Mouse (Mus musculus) spleen, embryonic (tissue): ENCODE data around the gene Tbx15.

ENCODE experiments used
- CTCF ChIA-PET: fragments of 350-600 bp; sonication (Branson Sonifier 250); formaldehyde crosslinking; loops from one replicate; lab custom pipeline; 2022; lab: Charles Lee

Gene Tbx15

DNA sequence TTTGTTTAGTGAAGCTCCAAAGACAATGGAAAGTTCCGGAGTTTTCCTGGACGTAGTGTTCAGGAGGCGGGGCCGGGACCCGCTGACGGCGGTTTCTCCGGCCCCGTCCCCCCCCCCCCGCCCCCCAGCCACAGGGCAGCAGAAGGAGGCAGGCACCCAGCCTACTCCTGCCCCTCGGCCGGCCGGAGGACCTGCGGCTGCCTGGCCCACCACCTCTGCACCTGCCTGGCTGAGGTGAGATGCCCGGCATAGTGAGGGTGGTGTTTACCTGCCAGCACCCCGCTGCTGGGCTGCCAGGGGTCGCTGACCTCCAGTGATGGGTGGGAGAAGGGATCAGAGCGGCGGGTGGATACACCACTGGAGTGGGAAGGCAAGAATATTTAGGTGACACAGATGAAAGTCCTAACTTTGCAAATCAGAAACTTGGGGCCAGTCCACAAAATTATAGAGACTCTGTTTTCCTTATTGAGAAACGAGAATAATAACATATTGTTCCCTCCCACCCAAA lies at the start of gene Tbx15:
Gene Tbx15 (plus strand): TSS at position 169 of the 508 bp plus-strand sequence.
- CTCF ChIA-PET = no interaction called here

GRCm38 (mm10) chr3:99193576-99193975 lies 46.6 kb upstream of the Tbx15 start:
- CTCF ChIA-PET = no interaction called here

DNA sequence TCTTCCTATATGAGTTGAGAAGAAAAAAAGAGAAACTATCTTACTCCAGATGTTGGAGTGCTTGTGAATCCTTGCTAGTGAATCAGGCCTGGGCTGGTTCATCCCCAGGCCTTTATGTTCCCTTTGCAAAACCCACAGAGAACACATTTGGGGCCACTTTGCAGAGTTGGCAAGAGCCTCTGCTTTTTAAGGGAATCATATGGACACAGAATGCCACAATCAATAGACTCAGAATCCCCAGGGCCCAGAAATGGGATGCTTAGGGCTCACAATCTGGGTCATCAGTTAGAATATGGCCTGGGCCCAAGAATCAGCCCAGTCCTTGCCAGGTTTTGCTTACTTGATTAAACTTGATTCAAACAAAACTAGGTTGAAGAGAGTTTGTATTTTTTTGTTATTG lies 36.9 kb upstream of the Tbx15 start:
- CTCF ChIA-PET = no interaction called here

- CTCF ChIA-PET = no interaction called here
Measured at GRCm38 (mm10) chr3:99208416-99208815, 31.8 kb upstream of the Tbx15 start.

GRCm38 (mm10) chr3:99211105-99211698 lies 29.0 kb upstream of the Tbx15 start:
- CTCF ChIA-PET = no interaction called here

DNA sequence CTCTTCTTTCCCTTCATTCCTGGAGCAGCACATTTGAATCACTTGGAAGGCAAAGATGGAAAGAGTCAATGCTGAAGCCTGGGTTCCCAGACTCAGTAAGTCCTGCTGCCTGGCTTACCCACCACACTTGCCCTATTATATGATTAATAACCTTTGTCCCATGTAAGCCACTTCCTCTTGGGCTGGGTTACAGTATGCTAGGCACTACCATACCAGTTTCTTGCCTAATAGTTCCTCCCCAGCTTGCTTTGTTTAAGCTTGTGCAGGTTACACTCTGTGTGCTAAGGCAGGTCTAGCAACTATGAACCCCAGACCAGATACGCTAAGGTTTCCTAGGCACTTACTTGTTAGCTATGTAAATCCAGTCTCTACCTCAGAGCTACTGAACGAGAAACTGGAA lies 12.4 kb upstream of the Tbx15 start:
- CTCF ChIA-PET = no interaction called here

GRCm38 (mm10) chr3:99233393-99234318 lies 6.5 kb upstream of the Tbx15 start:
- CTCF ChIA-PET = no interaction called here

GRCm38 (mm10) chr3:99234319-99234869 lies 5.8 kb upstream of the Tbx15 start:
- CTCF ChIA-PET = no interaction called here

DNA sequence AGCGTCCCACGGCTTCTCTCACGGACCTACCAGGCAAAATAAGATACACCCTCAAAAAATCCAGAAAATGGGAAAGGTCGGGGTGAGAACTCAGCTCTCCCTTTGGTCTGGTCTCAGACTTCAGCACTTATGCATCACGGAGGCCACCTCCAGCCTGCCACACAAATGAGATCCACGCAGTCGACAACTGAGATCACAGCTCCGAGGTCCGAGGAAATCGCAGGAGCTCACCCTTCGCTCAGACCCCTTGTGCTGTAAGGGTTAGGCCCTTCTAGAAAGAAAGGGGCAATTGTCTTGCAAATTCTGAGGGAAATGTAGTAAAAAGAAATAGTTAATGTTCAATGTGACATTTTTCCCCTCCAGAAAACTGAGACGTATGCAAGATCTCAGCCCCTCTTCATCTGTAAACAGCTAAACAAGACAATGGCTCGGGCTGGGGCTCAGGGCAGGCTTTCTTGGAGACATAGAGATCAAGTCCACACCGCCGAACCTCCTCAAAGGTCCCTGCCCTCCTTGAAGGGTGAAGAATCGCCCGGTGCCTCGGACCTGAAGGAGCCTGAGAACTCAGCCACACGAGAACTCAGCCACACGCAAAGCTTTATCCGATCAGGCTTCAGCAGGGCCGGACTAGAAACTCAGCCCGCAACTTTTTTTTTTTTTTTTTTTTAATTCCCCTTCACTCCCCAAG lies 4.9 kb upstream of the Tbx15 start:
- CTCF ChIA-PET = no interaction called here

- CTCF ChIA-PET = no interaction called here
Measured at GRCm38 (mm10) chr3:99235804-99236755, 4.1 kb upstream of the Tbx15 start.

DNA sequence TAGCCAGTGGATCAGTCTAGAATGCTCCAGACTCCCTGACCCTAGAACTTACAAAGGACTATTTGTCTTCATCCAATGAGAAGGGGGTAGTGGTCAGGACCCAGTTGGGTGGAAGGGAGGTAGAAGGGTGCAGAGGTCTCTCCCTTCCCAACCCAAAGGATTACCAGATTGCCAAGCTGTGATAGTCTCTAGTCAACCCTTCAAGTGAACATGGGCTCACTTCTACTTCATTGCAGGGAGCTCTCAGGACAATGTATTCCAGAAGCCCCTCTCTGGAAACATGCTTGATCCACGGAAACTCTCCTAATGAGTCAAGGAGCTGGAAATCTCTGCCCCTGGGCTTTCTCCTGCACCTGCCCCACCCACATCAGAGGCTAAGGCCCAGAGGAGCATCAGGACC lies 1.5 kb upstream of the Tbx15 start:
- CTCF ChIA-PET = interaction anchor here (0.6 kb wide), 1 partner anchor 21 kb away, joined by 4 read pairs; no protein-coding TSS in a partner anchor

GRCm38 (mm10) chr3:99239301-99240045 lies 708 bp upstream of the Tbx15 start:
- CTCF ChIA-PET = interaction anchor here (0.6 kb wide), 1 partner anchor 22 kb away, joined by 4 read pairs; no protein-coding TSS in a partner anchor

GRCm38 (mm10) chr3:99240811-99241738 lies 894 bp downstream of the Tbx15 start:
- CTCF ChIA-PET = interaction anchor here (0.6 kb wide), 1 partner anchor 51 kb away, joined by 13 read pairs; no protein-coding TSS in a partner anchor

DNA sequence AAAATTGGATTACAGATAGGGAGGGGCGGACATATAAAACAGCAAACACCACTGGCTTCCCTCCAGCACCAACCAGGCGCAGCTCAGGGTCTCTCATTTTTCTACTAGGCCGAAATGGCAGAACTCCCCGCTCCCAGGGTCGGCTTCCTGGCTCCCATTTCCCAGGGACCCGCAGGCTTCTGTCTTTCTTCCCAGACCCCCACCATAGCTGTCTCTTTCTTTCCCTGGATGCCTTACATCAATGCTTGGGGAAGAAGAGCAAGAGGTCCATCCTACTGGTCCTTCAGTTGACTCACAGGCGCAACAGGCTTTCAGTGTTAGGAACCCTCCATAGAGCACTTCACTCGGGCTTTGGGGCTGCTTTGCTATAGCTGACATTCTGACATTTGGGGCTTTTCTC lies 2.3 kb downstream of the Tbx15 start:
- CTCF ChIA-PET = no interaction called here

DNA sequence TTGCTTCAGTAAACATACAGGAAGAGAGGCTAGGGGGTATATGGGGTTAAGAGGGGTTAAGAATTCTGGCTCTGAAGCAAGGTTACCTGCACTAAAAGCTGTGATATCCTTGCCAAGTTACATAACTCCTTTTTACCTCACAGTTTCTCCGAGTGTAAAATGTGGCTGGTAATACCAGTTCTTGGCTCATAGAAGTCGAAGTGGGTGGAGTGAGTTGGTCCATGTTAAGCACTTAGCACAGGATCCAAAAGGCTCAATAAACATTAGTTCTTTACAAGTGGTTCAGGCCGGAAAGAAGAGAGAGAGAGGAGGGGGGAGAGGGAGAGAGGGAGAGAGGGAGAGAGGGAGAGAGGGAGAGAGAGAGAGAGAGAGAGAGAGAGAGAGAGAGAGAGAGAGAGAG lies 5.2 kb downstream of the Tbx15 start:
- CTCF ChIA-PET = no interaction called here

GRCm38 (mm10) chr3:99246629-99247028 lies 6.4 kb downstream of the Tbx15 start:
- CTCF ChIA-PET = no interaction called here

DNA sequence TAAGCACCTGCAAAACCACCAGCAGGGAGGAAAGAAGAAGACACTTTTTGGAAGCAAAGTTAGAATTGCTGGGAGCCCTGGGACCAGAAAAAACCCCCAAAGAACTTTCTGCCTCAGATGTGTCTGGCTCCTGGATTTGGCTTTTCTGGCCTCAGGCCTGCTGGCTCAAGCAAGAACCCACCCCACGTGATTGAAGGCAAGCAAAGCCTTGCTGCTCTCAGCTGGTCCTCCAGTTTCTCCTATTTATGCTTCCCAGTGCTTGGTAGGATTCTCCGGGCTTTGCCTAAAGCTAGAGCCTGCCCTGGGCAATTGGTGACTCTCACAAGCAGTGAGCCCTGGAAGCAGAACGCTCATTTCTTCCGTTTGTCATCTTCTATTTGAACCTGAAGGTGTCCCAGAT lies 7.4 kb downstream of the Tbx15 start:
- CTCF ChIA-PET = no interaction called here

- CTCF ChIA-PET = no interaction called here
Measured at GRCm38 (mm10) chr3:99247996-99248801, 8.0 kb downstream of the Tbx15 start.
